Comparison of ENCODE assay signal across 16 mouse cellular contexts in genomic region chr16:43400046-43400445, GRCm38 (mm10).
"Had no signal": no experiment of that assay in that cellular context is flagged by ENCODE, and none has a peak within 500 bp of the region (broad histone marks: within the 10 kb centered on the region; RNA-seq: fewer than 3 reads in every experiment).

No protein-coding gene starts in this region.

- H3K4me1 ChIP-seq: neural tube, embryonic 13.5 days; neural tube, embryonic 15.5 days; stomach, embryonic 15.5 days had no signal

- H3K4me2 ChIP-seq: neural tube, embryonic 13.5 days; neural tube, embryonic 15.5 days; stomach, embryonic 15.5 days had no signal

- H3K27ac ChIP-seq: neural tube, embryonic 13.5 days; neural tube, embryonic 15.5 days; stomach, embryonic 15.5 days; stomach, postnatal 0 days had no signal

- H3K9me3 ChIP-seq: neural tube, embryonic 13.5 days; neural tube, embryonic 15.5 days; stomach, embryonic 15.5 days had no signal

- H3K4me3 ChIP-seq: neural tube, embryonic 13.5 days; neural tube, embryonic 15.5 days; stomach, embryonic 15.5 days had no signal

- H3K9ac ChIP-seq: neural tube, embryonic 13.5 days; neural tube, embryonic 15.5 days; stomach, embryonic 15.5 days had no signal

- H3K27me3 ChIP-seq: neural tube, embryonic 13.5 days; neural tube, embryonic 15.5 days; stomach, embryonic 15.5 days had no signal

- H3K36me3 ChIP-seq: neural tube, embryonic 13.5 days; neural tube, embryonic 15.5 days; stomach, embryonic 15.5 days had no signal

- DNase-seq: retina, postnatal 1 day; right cerebral cortex, adult 18-20 months; right cerebral cortex, postnatal 14 days; right cerebral cortex, postnatal 25 days; right cerebral cortex, postnatal 4 days; spleen, adult 18-20 months; thymus, adult 18-20 months; thymus, adult 2 months; thymus, postnatal 14 days; thymus, postnatal 25 days; thymus, postnatal 36 days; thymus, postnatal 4 days had no signal
